Mouse (Mus musculus) forebrain, postnatal 0 days (tissue): ENCODE measurements around the gene Fgd4. TPM values are rescaled to one million over a fixed set of nuclear protein-coding genes. Genes with fewer than 3 reads are reported as not detected.

Source experiments
- ATAC-seq: fragments of 200-750 bp; cut with Nextera tagmentation; 2 replicates; pipeline ENCODE4 v1.8.0; 2017; ENCODE audit warnings: mild to moderate bottlenecking, moderate library complexity
- DNase-seq: peaks from one replicate; pipeline ENCODE4 v3.0.0-alpha.2; 2015
- H3K27ac ChIP-seq: fragments of 300-500 bp; sonication (generic); 2 replicates; pipeline ENCODE4 v1.5.1; 2014; ENCODE audit warnings: low read depth, mild to moderate bottlenecking, antibody characterized with exemption, low read length, moderate library complexity, mixed read lengths
- H3K27me3 ChIP-seq: fragments of 300-500 bp; sonication (generic); 2 replicates; pipeline ENCODE4 v1.6.1; 2014; ENCODE audit warnings: mild to moderate bottlenecking, low read length, mixed read lengths; ENCODE audit not compliant: insufficient read depth
- H3K36me3 ChIP-seq: fragments of 300-500 bp; sonication (generic); 2 replicates; pipeline ENCODE4 v1.6.1; 2014; ENCODE audit warnings: mild to moderate bottlenecking, moderate library complexity; ENCODE audit not compliant: insufficient read depth
- H3K4me1 ChIP-seq: fragments of 300-500 bp; sonication (generic); 2 replicates; pipeline ENCODE4 v1.6.1; 2014; ENCODE audit warnings: antibody characterized with exemption; ENCODE audit not compliant: insufficient read depth
- H3K4me2 ChIP-seq: fragments of 300-500 bp; sonication (generic); 2 replicates; pipeline ENCODE4 v1.6.1; 2014; ENCODE audit warnings: low read depth, mild to moderate bottlenecking, moderate library complexity
- H3K4me3 ChIP-seq: fragments of 300-500 bp; sonication (generic); 2 replicates; pipeline ENCODE4 v1.5.1; 2014; ENCODE audit warnings: low read depth, low read length, mixed read lengths
- H3K9ac ChIP-seq: fragments of 300-500 bp; sonication (generic); 2 replicates; pipeline ENCODE4 v1.6.1; 2014; ENCODE audit warnings: mild to moderate bottlenecking
- H3K9me3 ChIP-seq: fragments of 300-500 bp; sonication (generic); 2 replicates; pipeline ENCODE4 v1.6.1; 2016; ENCODE audit warnings: low read length
- CTCF ChIP-seq: sonication (generic); IDR thresholded peaks from 2 replicates; pipeline ENCODE4 v1.5.1; 2016; ENCODE audit warnings: antibody characterized with exemption, control low read depth, low read depth
- WGBS: fragments of 180-500 bp; shearing (Covaris S2); extraction: QIAGEN DNeasy Blood & Tissue Kit; methylation state at CpG from one replicate; pipeline ENCODE4 v1.1.7; 2014; 5-methylcytosine and 5-hydroxymethylcytosine counted together
- polyA plus RNA-seq: library from polyadenylated mRNA; unstranded; fragments of >200 nt; fragmentation: Nextera tagmentation; extraction: Ambion mirVana; gene quantifications from 2 replicates; pipeline ENCODE4 v1.2.1, GENCODE M21; 2015
- total RNA-seq: library from RNA; depleted of rRNA; stranded (reverse); fragments of >200 nt; gene quantifications from 2 replicates; pipeline ENCODE4 v1.2.3, GENCODE M21; 2014

Gene Fgd4
- total and polyA plus RNA-seq, 2 experiments from 2014 or later = 10.7 to 50.2 TPM

- peak; percentile 93 for DNase-seq
- peak overlapping the region; percentile 53 for H3K9ac ChIP-seq
- peak overlapping the region; percentile 69 for H3K4me2 ChIP-seq
- H3K27ac ChIP-seq = peak overlapping the region; percentile 86
- H3K4me3 ChIP-seq = peak overlapping the region; percentile 69
- TF ChIP-seq CTCF = peak; percentile 47
- H3K27me3 ChIP-seq = no peaks in the 10 kb centered on the region
- no peaks in the 10 kb centered on the region for H3K9me3 ChIP-seq
- peaks cover 13% of the 10 kb centered on the region; the same call in 1 of the 2 replicates for H3K4me1 ChIP-seq
- WGBS = 2% methylated on average over 9 of the region's 9 CpGs
- no peaks in the 10 kb centered on the region for H3K36me3 ChIP-seq
- peak; percentile 99 for ATAC-seq
Measured at GRCm38 (mm10) chr16:16559878-16560531, 40.3 kb downstream of the Fgd4 start.

- peak; percentile 47 for ATAC-seq
- H3K4me1 ChIP-seq = peaks cover 13% of the 10 kb centered on the region; the same call in 1 of the 2 replicates
- peak; percentile 72 for DNase-seq
- peak overlapping the region; percentile 69 for H3K4me3 ChIP-seq
- no peak for TF ChIP-seq CTCF
- no peaks in the 10 kb centered on the region for H3K27me3 ChIP-seq
- peak overlapping the region; percentile 86 for H3K27ac ChIP-seq
- no peaks in the 10 kb centered on the region for H3K36me3 ChIP-seq
- peak overlapping the region; percentile 53 for H3K9ac ChIP-seq
- H3K4me2 ChIP-seq = peak overlapping the region; percentile 69
- WGBS = 4% methylated on average over 3 of the region's 3 CpGs
- no peaks in the 10 kb centered on the region for H3K9me3 ChIP-seq
Measured at GRCm38 (mm10) chr16:16559016-16559877, 41.1 kb downstream of the Fgd4 start.

GRCm38 (mm10) chr16:16557738-16558137 is 42.6 kb downstream of the Fgd4 start:
- Histone ChIP-seq H3K27me3 (no peaks in the 10 kb centered on the region), H3K36me3 (no peaks in the 10 kb centered on the region), H3K4me1 (peaks cover 13% of the 10 kb centered on the region; the same call in 1 of the 2 replicates), H3K4me2 (peak overlapping the region; percentile 69), H3K9ac (no peak overlapping the region), H3K27ac (no peak overlapping the region), H3K9me3 (no peaks in the 10 kb centered on the region), H3K4me3 (peak overlapping the region; percentile 69)
- DNase-seq (no peak), ATAC-seq (no peak)
- TF ChIP-seq CTCF = no peak
- 44% methylated on average over 4 of the region's 4 CpGs for WGBS

GRCm38 (mm10) chr16:16554098-16554497 is 46.3 kb downstream of the Fgd4 start:
- Histone ChIP-seq H3K9me3 (no peaks in the 10 kb centered on the region), H3K4me2 (no peak overlapping the region), H3K27me3 (no peaks in the 10 kb centered on the region), H3K4me1 (peaks cover 13% of the 10 kb centered on the region; the same call in 1 of the 2 replicates), H3K27ac (no peak overlapping the region), H3K4me3 (no peak overlapping the region), H3K36me3 (no peaks in the 10 kb centered on the region), H3K9ac (no peak overlapping the region)
- TF ChIP-seq CTCF = no peak
- ATAC-seq (no peak), DNase-seq (no peak)
- 63% methylated on average over 2 of the region's 2 CpGs for WGBS

GRCm38 (mm10) chr16:16552197-16552596 is 48.2 kb downstream of the Fgd4 start:
- H3K4me3 ChIP-seq = no peak overlapping the region
- no peak for ATAC-seq
- DNase-seq = no peak
- no peaks in the 10 kb centered on the region for H3K27me3 ChIP-seq
- no peaks in the 10 kb centered on the region for H3K36me3 ChIP-seq
- WGBS = 95% methylated on average over 2 of the region's 2 CpGs
- no peak overlapping the region for H3K4me2 ChIP-seq
- peaks cover 2% of the 10 kb centered on the region; the same call in 1 of the 2 replicates for H3K4me1 ChIP-seq
- H3K27ac ChIP-seq = no peak overlapping the region
- no peaks in the 10 kb centered on the region for H3K9me3 ChIP-seq
- no peak overlapping the region for H3K9ac ChIP-seq
- TF ChIP-seq CTCF = no peak

GRCm38 (mm10) chr16:16549105-16549504 is 51.2 kb downstream of the Fgd4 start:
- Histone ChIP-seq H3K9ac (no peak overlapping the region), H3K4me1 (no peaks in the 10 kb centered on the region), H3K36me3 (no peaks in the 10 kb centered on the region), H3K4me2 (no peak overlapping the region), H3K27me3 (no peaks in the 10 kb centered on the region), H3K27ac (no peak overlapping the region), H3K4me3 (no peak overlapping the region), H3K9me3 (no peaks in the 10 kb centered on the region)
- no peak for DNase-seq
- ATAC-seq = no peak
- 79% methylated on average over 2 of the region's 2 CpGs for WGBS
- TF ChIP-seq CTCF = no peak

GRCm38 (mm10) chr16:16546657-16547056 is 53.7 kb downstream of the Fgd4 start:
- H3K36me3 ChIP-seq = 0 out of 2 replicates have a peak, but pooled peaks cover 2% of the 10 kb centered on the region
- DNase-seq (no peak), ATAC-seq (no peak)
- H3K9ac ChIP-seq = no peak overlapping the region
- no peak overlapping the region for H3K27ac ChIP-seq
- H3K9me3 ChIP-seq = no peaks in the 10 kb centered on the region
- no peak for TF ChIP-seq CTCF
- 22% methylated on average over 1 of the region's 1 CpGs for WGBS
- H3K4me3 ChIP-seq = no peak overlapping the region
- H3K4me1 ChIP-seq = no peaks in the 10 kb centered on the region
- no peak overlapping the region for H3K4me2 ChIP-seq
- no peaks in the 10 kb centered on the region for H3K27me3 ChIP-seq
